9 mouse cellular contexts compared by ENCODE assay signal in genomic region chr5:113292179-113292578, GRCm38 (mm10). TPM values are rescaled to one million over a fixed set of nuclear protein-coding genes. Genes with fewer than 3 reads are reported as not detected.
DNase-seq lines count a peak whose midpoint lies in the region; ATAC-seq lines count a peak whose summit lies in the region.
"Had no signal": no experiment of that assay in that cellular context is flagged by ENCODE, and none has a peak within 500 bp of the region (broad histone marks: within the 10 kb centered on the region; RNA-seq: fewer than 3 reads in every experiment).

No protein-coding gene starts in this region.

- H3K4me1 ChIP-seq in heart, embryonic 11.5 days (ENCODE audit: control insufficient read depth, insufficient read depth, low read length) = no peaks in the 10 kb centered on the region
- no peaks in the 10 kb centered on the region for H3K4me1 ChIP-seq in embryonic facial prominence, embryonic 14.5 days (ENCODE audit: control insufficient read depth, insufficient read depth, low read length)

- H3K27ac ChIP-seq in heart, embryonic 11.5 days (ENCODE audit: low read depth, low read length) = no peak overlapping the region
- H3K27ac ChIP-seq in embryonic facial prominence, embryonic 14.5 days (replicated peaks; ENCODE audit: low read depth, low read length) = no peak overlapping the region
- H3K27ac ChIP-seq: hindbrain, embryonic 15.5 days had no signal

- no peak overlapping the region for H3K4me2 ChIP-seq in heart, embryonic 11.5 days
- H3K4me2 ChIP-seq in embryonic facial prominence, embryonic 14.5 days (ENCODE audit: low read depth, low read length) = no peak overlapping the region
- H3K4me2 ChIP-seq: hindbrain, embryonic 15.5 days had no signal

- no peak overlapping the region for H3K9ac ChIP-seq in heart, embryonic 11.5 days (ENCODE audit: low read depth, low read length)
- no peak overlapping the region for H3K9ac ChIP-seq in embryonic facial prominence, embryonic 14.5 days (ENCODE audit: low read depth, low read length)
- H3K9ac ChIP-seq: hindbrain, embryonic 15.5 days had no signal

- 11% methylated on average over 8 of the region's 8 CpGs for WGBS in heart, embryonic 11.5 days (ENCODE audit: insufficient replicate concordance)
- WGBS in embryonic facial prominence, embryonic 14.5 days = 7% methylated on average over 8 of the region's 8 CpGs

- H3K27me3 ChIP-seq in heart, embryonic 11.5 days (ENCODE audit: control insufficient read depth, insufficient read depth, low read length) = peaks cover 50% of the 10 kb centered on the region
- peaks cover 31% of the 10 kb centered on the region for H3K27me3 ChIP-seq in embryonic facial prominence, embryonic 14.5 days (replicated peaks; ENCODE audit: control insufficient read depth, insufficient read depth, low read length)

- H3K36me3 ChIP-seq in heart, embryonic 11.5 days (ENCODE audit: control insufficient read depth, insufficient read depth, low read length) = no peaks in the 10 kb centered on the region
- no peaks in the 10 kb centered on the region for H3K36me3 ChIP-seq in embryonic facial prominence, embryonic 14.5 days (ENCODE audit: control insufficient read depth, insufficient read depth, low read length)
- H3K36me3 ChIP-seq: hindbrain, embryonic 15.5 days had no signal

- ATAC-seq in heart, embryonic 11.5 days (replicated peaks; ENCODE audit: insufficient number of reproducible peaks, low FRiP score, low TSS enrichment) = no peak
- ATAC-seq in embryonic facial prominence, embryonic 14.5 days (ENCODE audit: low read depth) = no peak

- intact Hi-C loops in heart, postnatal 10 days (cut with DNase I) = no loop called here

- DNase-seq in heart, postnatal 10 days = peak; percentile 18 to 46
- peak; percentile 21 for DNase-seq in ovary, postnatal 14 days (ENCODE audit: low spot score)
- no peak for DNase-seq in ovary, adult 18-20 months (ENCODE audit: low spot score)
- peak; percentile 60 for DNase-seq in embryonic facial prominence, embryonic 14.5 days (ENCODE audit: low spot score)
- peak; percentile 65 for DNase-seq in retina, postnatal 1 day
- no peak for DNase-seq in layer of hippocampus, postnatal 36 days
- no peak for DNase-seq in left cerebral cortex, adult 18-20 months (ENCODE audit: low spot score in 2 of 2)

- H3K4me3 ChIP-seq in heart, embryonic 11.5 days (ENCODE audit: low read depth, low read length) = no peak overlapping the region
- H3K4me3 ChIP-seq in embryonic facial prominence, embryonic 14.5 days (ENCODE audit: low read depth, low read length) = no peak overlapping the region
- H3K4me3 ChIP-seq: hindbrain, embryonic 15.5 days had no signal

- no peaks in the 10 kb centered on the region for H3K9me3 ChIP-seq in heart, embryonic 11.5 days (replicated peaks; ENCODE audit: control insufficient read depth, low read length)
- no peaks in the 10 kb centered on the region for H3K9me3 ChIP-seq in embryonic facial prominence, embryonic 14.5 days (ENCODE audit: control insufficient read depth, low read length)
- H3K9me3 ChIP-seq: hindbrain, embryonic 15.5 days had no signal

RNA-seq across cellular contexts. Expression of gene Sgsm1, which starts 18.4 kb away (rescaled TPM):
- 1 to 10 TPM in 1 of 2 experiments, under 1 TPM in 1; 0.74 to 1.1 TPM for total RNA-seq in heart, postnatal 10 days (2021)
- 2.6 and 3.5 TPM in 2 replicates for polyA plus RNA-seq in heart, embryonic 11.5 days (2014; fragmentation: Nextera tagmentation; extraction: Ambion mirVana)
- 2.0 and 3.5 TPM in 2 replicates for polyA plus RNA-seq in embryonic facial prominence, embryonic 14.5 days (2014; fragmentation: Nextera tagmentation; extraction: Ambion mirVana)
- total RNA-seq in layer of hippocampus, postnatal 36 days (2021) = 10 to 100 TPM; 86.9 to 88.3 TPM
- 100 to 1,000 TPM; 157 to 158 TPM for total RNA-seq in left cerebral cortex, adult 18-20 months (2021)

Comparison
In these comparisons a context has a peak if more than half of its experiments do, and no peak if none do; other contexts are left out.
1. DNase-seq: peak in heart, postnatal 10 days (2 of 2), ovary, postnatal 14 days (single experiment), embryonic facial prominence, embryonic 14.5 days (single experiment) and retina, postnatal 1 day (single experiment); none in ovary, adult 18-20 months (single experiment), layer of hippocampus, postnatal 36 days (0 of 2) and left cerebral cortex, adult 18-20 months (0 of 2).
2. RNA of gene Sgsm1, which starts 18.4 kb away (total RNA-seq): 157 to 158 TPM in left cerebral cortex, adult 18-20 months and 86.9 to 88.3 TPM in layer of hippocampus, postnatal 36 days; 0.74 to 1.1 TPM in heart, postnatal 10 days; every median in the first group is over 10 times any median in the second.